ENCODE assay signal across 8 mouse cellular contexts in the genomic region with DNA sequence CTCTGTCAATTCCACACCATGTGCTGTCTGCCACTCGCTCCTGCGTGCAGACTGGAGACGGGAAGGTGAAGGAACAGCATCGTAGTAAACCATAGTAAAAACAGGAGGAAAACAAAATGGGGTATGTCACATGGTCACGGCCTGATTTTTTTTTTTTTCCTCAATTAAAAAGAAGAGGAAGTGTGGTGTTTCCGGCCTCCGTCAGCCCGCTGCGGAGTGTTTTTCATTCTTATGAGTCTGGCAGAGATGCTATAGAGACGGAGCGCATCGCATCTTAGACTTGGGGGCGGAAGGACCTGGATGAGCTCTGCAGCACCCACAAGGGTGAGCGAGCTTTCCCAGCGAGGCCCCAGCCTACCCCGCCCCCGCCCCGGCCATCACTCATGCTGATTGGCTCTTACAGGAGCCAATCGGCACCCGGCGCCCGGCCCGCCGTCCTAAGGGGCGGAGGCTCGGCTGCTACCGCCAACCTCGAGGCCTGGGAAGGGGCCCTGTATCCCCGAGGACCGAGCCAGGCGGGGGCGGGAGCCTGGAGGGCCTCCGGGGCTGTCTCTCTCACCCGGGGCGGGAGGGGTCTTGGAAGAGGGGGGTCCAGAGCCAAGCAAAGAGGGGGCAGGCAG. TPM values are rescaled to one million over a fixed set of nuclear protein-coding genes. Genes with fewer than 3 reads are reported as not detected.
DNase-seq lines count a peak whose midpoint lies in the region; ATAC-seq and TF ChIP-seq lines count a peak whose summit lies in the region.

No protein-coding gene starts in this region.

- ATAC-seq in forebrain, embryonic 16.5 days: peak; percentile 98
- peak; percentile 98 for ATAC-seq in lung, embryonic 15.5 days (ENCODE audit: borderline replicate concordance, extremely low read depth, low FRiP score, low TSS enrichment)

- no peaks in the 10 kb centered on the region for H3K36me3 ChIP-seq in forebrain, embryonic 16.5 days (ENCODE audit: control insufficient read depth, insufficient read depth)
- peaks cover 7% of the 10 kb centered on the region; the same call in 1 of the 2 replicates for H3K36me3 ChIP-seq in lung, embryonic 15.5 days

- H3K4me2 ChIP-seq in forebrain, embryonic 16.5 days (ENCODE audit: low read length): peak overlapping the region; percentile 76
- peak overlapping the region; percentile 84 for H3K4me2 ChIP-seq in lung, embryonic 15.5 days

- DNase-seq in ES-CJ7 (ENCODE audit: low read depth, low spot score): peak; percentile 85
- peak; percentile 89 to 91 for DNase-seq in cerebellum, adult 18-20 months
- DNase-seq in heart, postnatal 36 days: peak; percentile 85 to 91
- DNase-seq in layer of hippocampus, adult 8-10 months (ENCODE audit: low spot score in 2 of 2): peak; percentile 84 to 87
- peak; percentile 68 to 72 for DNase-seq in thymus, adult 18-20 months

- peak overlapping the region; percentile 73 for H3K9ac ChIP-seq in forebrain, embryonic 16.5 days (replicated peaks; ENCODE audit: low read depth, low read length)
- peak overlapping the region; percentile 46 for H3K9ac ChIP-seq in lung, embryonic 15.5 days

- H3K9me3 ChIP-seq in forebrain, embryonic 16.5 days (ENCODE audit: control insufficient read depth, low read length): no peaks in the 10 kb centered on the region
- no peaks in the 10 kb centered on the region for H3K9me3 ChIP-seq in lung, embryonic 15.5 days

- peak overlapping the region; percentile 96 for H3K27ac ChIP-seq in forebrain, embryonic 16.5 days (ENCODE audit: low read length)
- H3K27ac ChIP-seq in lung, embryonic 15.5 days: peak overlapping the region; percentile 93
- H3K27ac ChIP-seq in olfactory bulb, adult 2 months (ENCODE audit: insufficient read depth, low read depth, low read length): peak overlapping the region; percentile 98

- intact Hi-C loops in heart, postnatal 36 days (cut with DNase I): no loop called here

- H3K27me3 ChIP-seq in forebrain, embryonic 16.5 days (replicated peaks; ENCODE audit: control insufficient read depth, insufficient read depth, low read length): no peaks in the 10 kb centered on the region
- no peaks in the 10 kb centered on the region for H3K27me3 ChIP-seq in lung, embryonic 15.5 days

- peak overlapping the region; percentile 54 for H3K4me3 ChIP-seq in forebrain, embryonic 16.5 days (replicated peaks; ENCODE audit: low read length)
- peak overlapping the region; percentile 77 for H3K4me3 ChIP-seq in lung, embryonic 15.5 days
- peak overlapping the region; percentile 64 for H3K4me3 ChIP-seq in olfactory bulb, adult 2 months (ENCODE audit: insufficient read depth, low read depth, low read length)

- peak; percentile 65 for TF ChIP-seq POLR2A in olfactory bulb, adult 2 months (IDR thresholded peaks at IDR 0.05; ENCODE audit: insufficient read depth, low read depth, low read length)

- WGBS in forebrain, embryonic 16.5 days: under 1% methylated on average over 34 of the region's 35 CpGs
- under 1% methylated on average over 35 of the region's 35 CpGs for WGBS in lung, embryonic 15.5 days
- WGBS in olfactory bulb, adult 2 months: 2% methylated on average over 35 of the region's 35 CpGs

- TF ChIP-seq CTCF in olfactory bulb, adult 2 months (IDR thresholded peaks at IDR 0.05; ENCODE audit: insufficient read depth, low read depth, low read length): no peak

- H3K4me1 ChIP-seq in forebrain, embryonic 16.5 days (replicated peaks; ENCODE audit: control insufficient read depth, insufficient read depth, low read length): peaks cover 41% of the 10 kb centered on the region
- peaks cover 28% of the 10 kb centered on the region for H3K4me1 ChIP-seq in lung, embryonic 15.5 days
- H3K4me1 ChIP-seq in olfactory bulb, adult 2 months (ENCODE audit: control insufficient read depth, insufficient read depth, low read length): peaks cover 15% of the 10 kb centered on the region

RNA-seq across cellular contexts. Expression of a gene that starts 8.1 kb away (rescaled TPM):
- polyA plus RNA-seq in forebrain, embryonic 16.5 days (2015; fragmentation: Nextera tagmentation; extraction: Ambion mirVana): 9.2 and 11.0 TPM in 2 replicates
- 10 to 100 TPM; 36.6 to 41.5 TPM for total RNA-seq in heart, postnatal 36 days (2021)
- 10 to 100 TPM; 16.8 to 18.7 (median 17.9) TPM for total RNA-seq in layer of hippocampus, adult 8-10 months (2022)
- 11.8 and 12.7 TPM in 2 replicates for polyA plus RNA-seq in lung, embryonic 15.5 days (2015; fragmentation: Nextera tagmentation; extraction: Ambion mirVana)
- polyA plus RNA-seq in olfactory bulb, adult 2 months (2012; ENCODE audit: insufficient read depth, insufficient read length, low replicate concordance, missing spikeins): not detected in 2 replicates

RNA-seq across cellular contexts. Expression of a gene that starts 33.1 kb away (rescaled TPM):
- polyA plus RNA-seq in forebrain, embryonic 16.5 days (2015; fragmentation: Nextera tagmentation; extraction: Ambion mirVana): 4.6 and 5.8 TPM in 2 replicates
- total RNA-seq in heart, postnatal 36 days (2021): 10 to 100 TPM in 1 of 2 experiments, 1 to 10 TPM in 1; 9.5 to 12.1 TPM
- total RNA-seq in layer of hippocampus, adult 8-10 months (2022): 10 to 100 TPM in 1 of 4 experiments, 1 to 10 TPM in 3; 8.3 to 11.0 (median 9.4) TPM
- 10.6 and 11.7 TPM in 2 replicates for polyA plus RNA-seq in lung, embryonic 15.5 days (2015; fragmentation: Nextera tagmentation; extraction: Ambion mirVana)
- not detected in 2 replicates for polyA plus RNA-seq in olfactory bulb, adult 2 months (2012; ENCODE audit: insufficient read depth, insufficient read length, low replicate concordance, missing spikeins)

RNA-seq across cellular contexts. Expression of a gene that starts 50.2 kb away (rescaled TPM):
- 30.1 and 34.5 TPM in 2 replicates for polyA plus RNA-seq in forebrain, embryonic 16.5 days (2015; fragmentation: Nextera tagmentation; extraction: Ambion mirVana)
- not detected for total RNA-seq in heart, postnatal 36 days (2021)
- total RNA-seq in layer of hippocampus, adult 8-10 months (2022): not detected
- 35.0 TPM in 2 replicates for polyA plus RNA-seq in lung, embryonic 15.5 days (2015; fragmentation: Nextera tagmentation; extraction: Ambion mirVana)
- not detected in 2 replicates for polyA plus RNA-seq in olfactory bulb, adult 2 months (2012; ENCODE audit: insufficient read depth, insufficient read length, low replicate concordance, missing spikeins)

Comparison
In these comparisons a context has a peak if more than half of its experiments do, and no peak if none do; other contexts are left out.
1. Peak in every context shown above with its lines: DNase-seq, ATAC-seq, H3K4me3 ChIP-seq and H3K27ac ChIP-seq.
2. RNA of a gene that starts 50.2 kb away (polyA plus RNA-seq): 35.0 TPM in lung, embryonic 15.5 days and 30.1 to 34.5 TPM in forebrain, embryonic 16.5 days; not detected in olfactory bulb, adult 2 months; every median in the first group is over 10 times any median in the second.